Mouse (Mus musculus): ENCODE data around the gene Gnai3. TPM values are rescaled to one million over a fixed set of nuclear protein-coding genes. Genes with fewer than 3 reads are reported as not detected.

The Gnai3 gene
- polyA plus RNA-seq, 1 experiment, result 28.8 TPM

DNA sequence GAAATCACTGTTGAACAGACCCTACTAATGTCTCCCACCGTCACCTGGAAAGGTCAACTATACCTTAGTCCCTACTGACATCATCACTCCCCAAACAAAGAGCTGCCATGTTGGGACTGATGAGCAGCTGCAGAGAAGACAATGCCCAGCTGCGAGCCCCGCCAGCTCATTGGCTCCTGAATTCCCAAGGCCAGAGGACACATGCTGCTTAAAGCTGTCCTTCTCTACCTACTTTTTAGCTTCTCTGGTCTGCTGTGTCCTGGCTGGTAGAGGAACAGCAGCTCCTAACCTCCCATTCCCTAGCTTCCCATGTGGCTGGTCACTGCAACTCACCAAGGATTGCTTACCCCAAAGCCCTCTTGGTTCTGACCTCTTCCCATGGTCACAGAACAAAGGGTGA lies 6.3 kb upstream of the Gnai3 start:
- H3K79me3 ChIP-seq (ENCODE audit: low read depth), result no peaks in the 10 kb centered on the region
- no peaks in the 10 kb centered on the region for H3K36me3 ChIP-seq (ENCODE audit: control insufficient read depth, insufficient read depth)
- peaks cover 13% of the 10 kb centered on the region for H3K27me3 ChIP-seq (ENCODE audit: control insufficient read depth, insufficient read depth, insufficient read length)
- no peak overlapping the region for H3ac ChIP-seq (ENCODE audit: control insufficient read depth, insufficient read length, low read depth)
- H3K4me3 ChIP-seq (ENCODE audit: insufficient read depth, poor library complexity, severe bottlenecking), result no peak overlapping the region
- TF ChIP-seq MAX (IDR thresholded peaks at IDR 0.05) (no peak), MYOG (IDR thresholded peaks at IDR 0.05; ENCODE audit: control insufficient read depth, extremely low read depth, insufficient read length) (no peak), MYOD1 (IDR thresholded peaks at IDR 0.05; ENCODE audit: control insufficient read depth, insufficient read length, low read depth) (no peak), CTCF (IDR thresholded peaks at IDR 0.05; ENCODE audit: control insufficient read depth, insufficient read depth, insufficient read length) (no peak), FOSL1 (IDR thresholded peaks at IDR 0.05; ENCODE audit: insufficient read depth, low read length, poor library complexity, severe bottlenecking) (no peak), CEBPB (IDR thresholded peaks at IDR 0.05; ENCODE audit: low read depth) (no peak), USF1 (IDR thresholded peaks at IDR 0.05; ENCODE audit: low read depth) (no peak)
- no peaks in the 10 kb centered on the region for H3K79me2 ChIP-seq (ENCODE audit: control insufficient read depth, insufficient read depth)

DNA sequence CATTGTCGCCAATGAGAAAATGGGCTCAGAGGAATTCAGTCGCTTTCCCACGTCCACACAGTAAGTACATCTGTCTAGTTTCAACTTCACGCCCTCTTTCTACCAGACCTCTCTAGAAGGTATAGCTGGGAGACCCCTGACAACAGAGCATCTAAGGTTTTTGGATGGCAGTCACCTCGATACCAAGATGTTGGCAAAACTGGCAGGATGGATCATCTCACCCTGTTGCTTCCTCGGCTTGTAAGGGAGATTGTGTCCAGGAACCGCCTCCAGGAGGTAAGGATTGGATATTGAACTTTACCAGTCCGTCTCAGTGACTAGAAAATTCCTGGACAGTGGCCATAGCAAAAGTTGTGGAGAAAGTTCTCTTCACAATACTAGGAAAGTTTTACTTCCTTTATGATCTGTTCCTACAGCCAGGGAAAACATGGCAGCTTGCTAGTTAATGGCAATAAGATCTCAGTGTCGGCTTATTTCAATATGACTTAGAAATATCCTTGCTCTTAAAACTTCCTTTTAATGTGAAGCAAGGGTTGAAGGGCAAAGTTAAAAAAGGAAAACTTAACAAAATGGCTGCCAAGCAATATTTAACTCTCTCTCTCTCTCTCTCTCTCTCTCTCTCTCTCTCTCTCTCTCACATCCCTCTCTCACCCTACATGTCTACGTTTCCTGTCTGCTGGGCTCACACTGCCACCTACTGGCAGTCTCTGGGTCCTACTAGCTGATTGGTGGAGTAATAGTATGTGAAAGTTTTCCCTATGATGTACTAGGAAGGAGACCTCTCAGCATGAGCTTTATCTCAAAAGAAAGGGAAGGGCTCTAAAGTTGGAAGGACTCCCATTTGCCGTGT lies 1.7 kb upstream of the Gnai3 start:
- Histone ChIP-seq H3K79me2 (ENCODE audit: control insufficient read depth, insufficient read depth) (peaks cover 34% of the 10 kb centered on the region), H3K4me3 (ENCODE audit: insufficient read depth, poor library complexity, severe bottlenecking) (no peak overlapping the region), H3K27me3 (ENCODE audit: control insufficient read depth, insufficient read depth, insufficient read length) (no peaks in the 10 kb centered on the region), H3K79me3 (ENCODE audit: low read depth) (peaks cover 30% of the 10 kb centered on the region), H3ac (ENCODE audit: control insufficient read depth, insufficient read length, low read depth) (no peak overlapping the region), H3K36me3 (ENCODE audit: control insufficient read depth, insufficient read depth) (peaks cover 8% of the 10 kb centered on the region)
- TF ChIP-seq MAX (IDR thresholded peaks at IDR 0.05) (no peak), CTCF (IDR thresholded peaks at IDR 0.05; ENCODE audit: control insufficient read depth, insufficient read depth, insufficient read length) (peak; percentile 66)

DNA sequence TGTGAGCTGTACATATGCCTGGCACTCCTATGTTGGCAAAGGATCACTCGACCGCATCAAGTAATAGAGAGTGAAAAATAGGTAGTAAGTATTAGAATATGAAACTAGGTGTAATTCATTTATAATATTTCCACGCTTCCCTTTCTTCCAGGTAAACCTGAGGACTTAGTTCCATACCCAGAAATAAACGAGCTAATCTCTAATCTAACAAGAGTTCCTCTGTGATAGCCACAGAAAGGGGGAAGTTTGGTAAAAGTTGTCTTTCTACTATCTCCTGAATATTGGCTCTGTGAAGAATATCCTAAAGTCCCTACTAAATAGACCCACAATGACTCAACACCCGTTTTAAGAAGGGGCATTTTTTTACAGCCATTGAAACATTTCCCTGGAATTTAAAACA lies 725 bp upstream of the Gnai3 start:
- Histone ChIP-seq H3ac (ENCODE audit: control insufficient read depth, insufficient read length, low read depth) (peak overlapping the region; percentile 89), H3K4me3 (ENCODE audit: insufficient read depth, poor library complexity, severe bottlenecking) (peak overlapping the region; percentile 87), H3K36me3 (ENCODE audit: control insufficient read depth, insufficient read depth) (peaks cover 10% of the 10 kb centered on the region), H3K27me3 (ENCODE audit: control insufficient read depth, insufficient read depth, insufficient read length) (no peaks in the 10 kb centered on the region), H3K79me3 (ENCODE audit: low read depth) (peaks cover 39% of the 10 kb centered on the region), H3K79me2 (ENCODE audit: control insufficient read depth, insufficient read depth) (peaks cover 43% of the 10 kb centered on the region)
- no peak for TF ChIP-seq CEBPB (IDR thresholded peaks at IDR 0.05; ENCODE audit: low read depth)
- TF ChIP-seq FOSL1 (IDR thresholded peaks at IDR 0.05; ENCODE audit: insufficient read depth, low read length, poor library complexity, severe bottlenecking), result no peak

DNA sequence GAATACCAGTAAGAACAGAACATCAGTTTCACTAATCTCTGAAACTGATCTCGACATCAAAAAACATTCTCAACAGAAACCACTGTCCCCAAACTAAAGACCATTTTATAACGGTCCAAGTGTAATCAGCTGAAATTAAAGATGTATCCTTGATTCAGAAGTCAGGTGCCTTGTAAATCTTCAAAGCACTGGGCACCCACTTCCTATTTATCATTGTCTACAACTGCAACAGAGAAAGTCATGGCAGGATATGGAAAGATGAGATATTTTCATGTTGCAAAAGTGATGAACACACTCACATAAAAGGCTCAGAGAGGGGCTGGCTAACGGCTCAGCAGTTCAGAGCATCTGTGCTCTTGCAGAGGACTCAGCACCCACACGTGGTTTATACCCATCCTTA lies 5.2 kb downstream of the Gnai3 start:
- Histone ChIP-seq H3K79me3 (ENCODE audit: low read depth) (peaks cover 98% of the 10 kb centered on the region), H3K4me3 (ENCODE audit: insufficient read depth, poor library complexity, severe bottlenecking) (no peak overlapping the region), H3K36me3 (ENCODE audit: control insufficient read depth, insufficient read depth) (peaks cover 23% of the 10 kb centered on the region), H3ac (ENCODE audit: control insufficient read depth, insufficient read length, low read depth) (no peak overlapping the region), H3K79me2 (ENCODE audit: control insufficient read depth, insufficient read depth) (peaks cover 100% of the 10 kb centered on the region), H3K27me3 (ENCODE audit: control insufficient read depth, insufficient read depth, insufficient read length) (no peaks in the 10 kb centered on the region)
- TF ChIP-seq USF1 (IDR thresholded peaks at IDR 0.05; ENCODE audit: low read depth) (no peak), MYOD1 (IDR thresholded peaks at IDR 0.05; ENCODE audit: control insufficient read depth, insufficient read length, low read depth) (no peak), MAX (IDR thresholded peaks at IDR 0.05) (no peak), CEBPB (IDR thresholded peaks at IDR 0.05; ENCODE audit: low read depth) (no peak), CTCF (IDR thresholded peaks at IDR 0.05; ENCODE audit: control insufficient read depth, insufficient read depth, insufficient read length) (no peak)

DNA sequence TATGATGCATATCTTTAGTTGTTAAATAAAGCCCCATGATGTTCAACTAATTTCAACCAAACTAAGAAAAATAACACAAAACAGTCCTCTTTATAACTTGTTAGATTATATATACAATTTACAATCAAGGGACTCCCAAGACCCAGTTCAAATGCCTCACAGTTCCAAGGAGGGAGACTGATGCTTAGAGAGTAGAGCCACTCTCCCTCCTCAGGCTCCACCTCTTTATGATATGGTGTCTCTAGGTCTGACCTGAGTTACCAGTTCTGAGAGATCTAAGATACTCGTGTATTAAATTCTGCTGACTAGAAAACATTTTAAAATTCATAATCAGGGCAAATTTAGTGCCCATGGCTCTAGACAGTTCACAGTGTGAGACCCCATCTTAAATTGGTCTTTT lies 6.8 kb downstream of the Gnai3 start:
- Histone ChIP-seq H3K79me2 (ENCODE audit: control insufficient read depth, insufficient read depth) (peaks cover 100% of the 10 kb centered on the region), H3K27me3 (ENCODE audit: control insufficient read depth, insufficient read depth, insufficient read length) (no peaks in the 10 kb centered on the region), H3K79me3 (ENCODE audit: low read depth) (peaks cover 100% of the 10 kb centered on the region), H3K36me3 (ENCODE audit: control insufficient read depth, insufficient read depth) (peaks cover 23% of the 10 kb centered on the region), H3ac (ENCODE audit: control insufficient read depth, insufficient read length, low read depth) (no peak overlapping the region), H3K4me3 (ENCODE audit: insufficient read depth, poor library complexity, severe bottlenecking) (no peak overlapping the region)
- TF ChIP-seq MYOD1 (IDR thresholded peaks at IDR 0.05; ENCODE audit: control insufficient read depth, insufficient read length, low read depth) (no peak), MYOG (IDR thresholded peaks at IDR 0.05; ENCODE audit: control insufficient read depth, extremely low read depth, insufficient read length) (no peak), CTCF (IDR thresholded peaks at IDR 0.05; ENCODE audit: control insufficient read depth, insufficient read depth, insufficient read length) (no peak), USF1 (IDR thresholded peaks at IDR 0.05; ENCODE audit: low read depth) (no peak), CEBPB (IDR thresholded peaks at IDR 0.05; ENCODE audit: low read depth) (no peak), MAX (IDR thresholded peaks at IDR 0.05) (no peak), FOSL1 (IDR thresholded peaks at IDR 0.05; ENCODE audit: insufficient read depth, low read length, poor library complexity, severe bottlenecking) (no peak)

DNA sequence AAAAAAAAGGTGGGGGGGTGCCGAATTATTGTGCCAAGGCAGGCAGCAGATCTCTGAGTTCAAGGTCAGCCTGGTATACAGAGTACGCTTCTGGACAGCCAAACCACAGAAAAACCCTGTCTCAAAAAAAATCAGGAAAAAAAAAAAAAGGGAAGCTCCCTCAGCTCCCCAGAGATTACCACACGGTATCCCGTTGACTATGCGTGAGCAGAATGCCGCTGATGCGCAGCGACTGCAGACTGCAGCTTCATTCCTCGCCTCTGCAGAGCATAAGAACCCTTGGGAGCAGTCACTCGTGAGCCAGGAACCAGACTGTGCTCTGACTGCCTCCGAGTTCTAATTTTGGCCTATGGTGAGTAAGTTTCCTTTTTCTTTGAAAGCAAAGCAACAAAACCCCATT lies 11.2 kb downstream of the Gnai3 start:
- H3K79me3 ChIP-seq (ENCODE audit: low read depth), result peaks cover 98% of the 10 kb centered on the region
- peaks cover 100% of the 10 kb centered on the region for H3K79me2 ChIP-seq (ENCODE audit: control insufficient read depth, insufficient read depth)
- no peak for TF ChIP-seq MAX (IDR thresholded peaks at IDR 0.05)
- TF ChIP-seq CEBPB (IDR thresholded peaks at IDR 0.05; ENCODE audit: low read depth), result no peak
- TF ChIP-seq FOSL1 (IDR thresholded peaks at IDR 0.05; ENCODE audit: insufficient read depth, low read length, poor library complexity, severe bottlenecking), result no peak
- no peak for TF ChIP-seq MYOD1 (IDR thresholded peaks at IDR 0.05; ENCODE audit: control insufficient read depth, insufficient read length, low read depth)
- TF ChIP-seq CTCF (IDR thresholded peaks at IDR 0.05; ENCODE audit: control insufficient read depth, insufficient read depth, insufficient read length), result no peak
- no peak for TF ChIP-seq MYOG (IDR thresholded peaks at IDR 0.05; ENCODE audit: control insufficient read depth, extremely low read depth, insufficient read length)
- no peak for TF ChIP-seq USF1 (IDR thresholded peaks at IDR 0.05; ENCODE audit: low read depth)
- H3ac ChIP-seq (ENCODE audit: control insufficient read depth, insufficient read length, low read depth), result no peak overlapping the region
- peaks cover 10% of the 10 kb centered on the region for H3K36me3 ChIP-seq (ENCODE audit: control insufficient read depth, insufficient read depth)
- H3K27me3 ChIP-seq (ENCODE audit: control insufficient read depth, insufficient read depth, insufficient read length), result no peaks in the 10 kb centered on the region
- no peak overlapping the region for H3K4me3 ChIP-seq (ENCODE audit: insufficient read depth, poor library complexity, severe bottlenecking)
